In the genomic region with DNA sequence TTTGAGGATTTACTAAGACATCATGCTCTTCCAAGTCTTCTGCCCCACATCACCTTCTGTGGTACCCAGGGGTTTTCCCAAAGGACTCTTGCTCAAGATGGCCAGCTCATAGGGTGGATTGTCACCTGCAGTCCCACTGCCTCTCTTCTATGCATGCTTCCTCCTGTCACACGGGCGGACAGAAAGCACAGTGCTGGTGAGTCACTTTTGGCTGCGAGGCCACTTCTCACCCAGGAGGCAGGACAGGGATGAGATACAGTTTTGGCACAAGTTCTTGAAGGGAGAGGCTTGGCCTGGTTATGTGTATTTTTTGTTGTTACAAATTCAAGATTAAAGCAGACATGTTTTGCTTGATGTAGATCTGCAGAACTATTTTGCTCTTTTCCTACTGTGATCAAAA, we compare ENCODE assay signal across 18 mouse cellular contexts. TPM values are rescaled to one million over a fixed set of nuclear protein-coding genes. Genes with fewer than 3 reads are reported as not detected.
DNase-seq lines count a peak whose midpoint lies in the region; ATAC-seq lines count a peak whose summit lies in the region.
"Had no signal": no experiment of that assay in that cellular context is flagged by ENCODE, and none has a peak within 500 bp of the region (broad histone marks: within the 10 kb centered on the region; RNA-seq: fewer than 3 reads in every experiment).

No protein-coding gene starts in this region.

- no peaks in the 10 kb centered on the region for H3K27me3 ChIP-seq in heart, embryonic 12.5 days (replicated peaks)
- H3K27me3 ChIP-seq: forebrain, embryonic 12.5 days; hindbrain, embryonic 15.5 days; Patski; stomach, embryonic 15.5 days had no signal

- ATAC-seq in heart, embryonic 12.5 days (ENCODE audit: insufficient number of reproducible peaks, low FRiP score): no peak
- ATAC-seq: activated CD4-positive, CD25-positive, alpha-beta regulatory T cell, adult 4 months; liver, postnatal 0 days; midbrain, embryonic 16.5 days; Patski had no signal

- H3K4me2 ChIP-seq in heart, embryonic 12.5 days: no peak overlapping the region
- H3K4me2 ChIP-seq: forebrain, embryonic 12.5 days; hindbrain, embryonic 15.5 days; stomach, embryonic 15.5 days had no signal

- H3K9me3 ChIP-seq in heart, embryonic 12.5 days (replicated peaks): no peaks in the 10 kb centered on the region
- H3K9me3 ChIP-seq: forebrain, embryonic 12.5 days; hindbrain, embryonic 15.5 days; stomach, embryonic 15.5 days had no signal

- H3K4me1 ChIP-seq in heart, embryonic 12.5 days (replicated peaks): peaks cover 11% of the 10 kb centered on the region; the same call in 1 of the 2 replicates
- H3K4me1 ChIP-seq: forebrain, embryonic 12.5 days; hindbrain, embryonic 15.5 days; stomach, embryonic 15.5 days had no signal

- no peaks in the 10 kb centered on the region for H3K36me3 ChIP-seq in heart, embryonic 12.5 days
- H3K36me3 ChIP-seq: forebrain, embryonic 12.5 days; hindbrain, embryonic 15.5 days; stomach, embryonic 15.5 days had no signal

- WGBS in heart, embryonic 12.5 days: 51% methylated on average over 3 of the region's 3 CpGs

- H3K4me3 ChIP-seq in heart, embryonic 12.5 days: no peak overlapping the region
- H3K4me3 ChIP-seq: forebrain, embryonic 12.5 days; hindbrain, embryonic 15.5 days; stomach, embryonic 15.5 days had no signal

- no peak overlapping the region for H3K27ac ChIP-seq in heart, embryonic 12.5 days (ENCODE audit: poor library complexity, severe bottlenecking)
- H3K27ac ChIP-seq: forebrain, embryonic 12.5 days; hindbrain, embryonic 15.5 days; stomach, embryonic 15.5 days had no signal

- H3K9ac ChIP-seq in heart, embryonic 12.5 days: no peak overlapping the region
- H3K9ac ChIP-seq: forebrain, embryonic 12.5 days; hindbrain, embryonic 15.5 days; liver, postnatal 0 days; stomach, embryonic 15.5 days had no signal

- peak; percentile 37 for DNase-seq in adrenal gland, postnatal 10 days
- no peak for DNase-seq in adrenal gland, adult 18-20 months (ENCODE audit: low spot score in 2 of 2)
- DNase-seq in heart, adult 11 months: peak; percentile 95
- DNase-seq in adipocyte (ENCODE audit: low spot score): peak; percentile 45
- DNase-seq in heart, postnatal 4 days: peak; percentile 49
- no peak for DNase-seq in right cerebral cortex, adult 18-20 months
- DNase-seq: B cell, adult 2 months; cerebellum, adult 9-11 months; liver, postnatal 0 days; lung, postnatal 14 days; retina, postnatal 1 day had no signal

RNA-seq across cellular contexts. Expression of gene Edn1, which starts 15.4 kb away (rescaled TPM):
- total RNA-seq in adrenal gland, postnatal 10 days (2021): 1 to 10 TPM; 1.4 to 2.0 TPM
- total RNA-seq in adrenal gland, adult 18-20 months (2021): 1 to 10 TPM; 1.2 to 2.2 TPM
- polyA plus RNA-seq in heart, embryonic 12.5 days (2016; fragmentation: Nextera tagmentation; extraction: Ambion mirVana): 9.1 and 9.6 TPM in 2 replicates
- 10 to 100 TPM; 12.1 to 15.2 TPM for total RNA-seq in heart, postnatal 4 days (2021)
- polyA plus RNA-seq: activated CD4-positive, CD25-positive, alpha-beta regulatory T cell, adult 4 months had no signal

Comparison
In these comparisons a context has a peak if more than half of its experiments do, and no peak if none do; other contexts are left out.
1. DNase-seq: peak in adrenal gland, postnatal 10 days (single experiment), heart, adult 11 months (single experiment), adipocyte (single experiment) and heart, postnatal 4 days (single experiment); none in adrenal gland, adult 18-20 months (0 of 2) and right cerebral cortex, adult 18-20 months (single experiment).
2. RNA of gene Edn1, which starts 15.4 kb away (total RNA-seq): 12.1 to 15.2 TPM in heart, postnatal 4 days; 1.2 to 2.2 TPM in adrenal gland, adult 18-20 months and 1.4 to 2.0 TPM in adrenal gland, postnatal 10 days; every median in the first group is over 4 times any median in the second.